In genomic region chr7:84448512-84448911, GRCm38 (mm10) we compare ENCODE assay signal across 16 mouse cellular contexts. TPM values are rescaled to one million over a fixed set of nuclear protein-coding genes. Genes with fewer than 3 reads are reported as not detected.
"Had no signal": no experiment of that assay in that cellular context is flagged by ENCODE, and none has a peak within 500 bp of the region (broad histone marks: within the 10 kb centered on the region; RNA-seq: fewer than 3 reads in every experiment).

No protein-coding gene starts in this region.

- H3K4me2 ChIP-seq: liver, embryonic 13.5 days; neural tube, embryonic 12.5 days; neural tube, embryonic 15.5 days had no signal

- ATAC-seq: inflammation-experienced regulatory T-cells, adult 6 months; intestine, embryonic 16.5 days had no signal

- DNase-seq: kidney, adult 18-20 months; kidney, adult 9 months; kidney, postnatal 14 days; liver, embryonic 13.5 days; lung, adult 2 months; thymus, adult 2 months; thymus, postnatal 14 days; thymus, postnatal 4 days had no signal

- H3K4me1 ChIP-seq: liver, embryonic 13.5 days; neural tube, embryonic 12.5 days had no signal

- H3K36me3 ChIP-seq: liver, embryonic 13.5 days; neural tube, embryonic 12.5 days; neural tube, embryonic 15.5 days had no signal

- H3K9me3 ChIP-seq: liver, embryonic 13.5 days; neural tube, embryonic 12.5 days; neural tube, embryonic 15.5 days had no signal

- H3K9ac ChIP-seq: liver, embryonic 13.5 days; neural tube, embryonic 12.5 days; neural tube, embryonic 15.5 days had no signal

- H3K27ac ChIP-seq: liver, embryonic 13.5 days; neural tube, embryonic 12.5 days; neural tube, embryonic 15.5 days; stomach, postnatal 0 days had no signal

- H3K4me3 ChIP-seq: left cerebral cortex, adult 2 months; liver, embryonic 13.5 days; neural tube, embryonic 12.5 days; neural tube, embryonic 15.5 days had no signal

- H3K27me3 ChIP-seq: liver, embryonic 13.5 days; neural tube, embryonic 12.5 days; neural tube, embryonic 15.5 days had no signal

RNA-seq across cellular contexts. Expression of gene Arnt2, which starts 38.5 kb away (rescaled TPM):
- total RNA-seq: liver, adult 2 months; megakaryocyte progenitor cell, adult 5-6 weeks had no signal
- polyA plus RNA-seq: liver, adult 2 months had no signal
